Mouse (Mus musculus): Measurements from ENCODE around the gene Fndc3b.
"Not testable (repeated sequence)": the region's sequence is repeated elsewhere in the genome, so short reads cannot be mapped to it uniquely, and the experiment has no call there.

Fndc3b gene

GRCm38 (mm10) chr3:27439704-27440103, 271.4 kb downstream of the Fndc3b start:
- DNase-seq (ENCODE audit: low read depth, low spot score), result no peak
- H3K36me3 ChIP-seq (ENCODE audit: control insufficient read depth, insufficient read depth, low read length, poor library complexity, severe bottlenecking), result no peaks in the 10 kb centered on the region; the same call in 1 of the 2 replicates
- H3K27me3 ChIP-seq (ENCODE audit: control insufficient read depth, insufficient read depth, low read length, poor library complexity, severe bottlenecking), result no peaks in the 10 kb centered on the region

- no peaks in the 10 kb centered on the region for H3K27me3 ChIP-seq (ENCODE audit: control insufficient read depth, insufficient read depth, low read length, poor library complexity, severe bottlenecking)
- no peak for DNase-seq (ENCODE audit: low read depth, low spot score)
Measured at GRCm38 (mm10) chr3:27435096-27435620, 275.9 kb downstream of the Fndc3b start.

GRCm38 (mm10) chr3:27432981-27433380, 278.1 kb downstream of the Fndc3b start:
- Histone ChIP-seq H3K36me3 (ENCODE audit: control insufficient read depth, insufficient read depth, low read length, poor library complexity, severe bottlenecking) (no peaks in the 10 kb centered on the region), H3K27me3 (ENCODE audit: control insufficient read depth, insufficient read depth, low read length, poor library complexity, severe bottlenecking) (no peaks in the 10 kb centered on the region)
- no peak for DNase-seq (ENCODE audit: low read depth, low spot score)

More at GRCm38 (mm10) chr3:27435096-27435620, 275.9 kb downstream of the Fndc3b start:
- H3K36me3 ChIP-seq (ENCODE audit: control insufficient read depth, insufficient read depth, low read length, poor library complexity, severe bottlenecking), result no peaks in the 10 kb centered on the region

- no peaks in the 10 kb centered on the region for H3K27me3 ChIP-seq (ENCODE audit: control insufficient read depth, insufficient read depth, low read length, poor library complexity, severe bottlenecking)
- DNase-seq (ENCODE audit: low read depth, low spot score), result no peak
- H3K36me3 ChIP-seq (ENCODE audit: control insufficient read depth, insufficient read depth, low read length, poor library complexity, severe bottlenecking), result no peaks in the 10 kb centered on the region
Measured at GRCm38 (mm10) chr3:27430621-27431263, 280.4 kb downstream of the Fndc3b start.

- H3K36me3 ChIP-seq (ENCODE audit: control insufficient read depth, insufficient read depth, low read length, poor library complexity, severe bottlenecking), result no peaks in the 10 kb centered on the region
- no peak for DNase-seq (ENCODE audit: low read depth, low spot score)
Measured at GRCm38 (mm10) chr3:27427406-27427805, 283.7 kb downstream of the Fndc3b start.

GRCm38 (mm10) chr3:27424049-27424667, 286.9 kb downstream of the Fndc3b start:
- no peak for DNase-seq (ENCODE audit: low read depth, low spot score)
- Histone ChIP-seq H3K36me3 (ENCODE audit: control insufficient read depth, insufficient read depth, low read length, poor library complexity, severe bottlenecking) (no peaks in the 10 kb centered on the region), H3K27me3 (ENCODE audit: control insufficient read depth, insufficient read depth, low read length, poor library complexity, severe bottlenecking) (no peaks in the 10 kb centered on the region)

More at GRCm38 (mm10) chr3:27427406-27427805, 283.7 kb downstream of the Fndc3b start:
- no peaks in the 10 kb centered on the region for H3K27me3 ChIP-seq (ENCODE audit: control insufficient read depth, insufficient read depth, low read length, poor library complexity, severe bottlenecking)

GRCm38 (mm10) chr3:27422521-27422920, 288.6 kb downstream of the Fndc3b start:
- no peaks in the 10 kb centered on the region for H3K27me3 ChIP-seq (ENCODE audit: control insufficient read depth, insufficient read depth, low read length, poor library complexity, severe bottlenecking)
- no peak for DNase-seq (ENCODE audit: low read depth, low spot score)
- no peaks in the 10 kb centered on the region for H3K36me3 ChIP-seq (ENCODE audit: control insufficient read depth, insufficient read depth, low read length, poor library complexity, severe bottlenecking)

- Histone ChIP-seq H3K27me3 (ENCODE audit: control insufficient read depth, insufficient read depth, low read length, poor library complexity, severe bottlenecking) (no peaks in the 10 kb centered on the region), H3K36me3 (ENCODE audit: control insufficient read depth, insufficient read depth, low read length, poor library complexity, severe bottlenecking) (no peaks in the 10 kb centered on the region)
- no peak for DNase-seq (ENCODE audit: low read depth, low spot score)
Measured at GRCm38 (mm10) chr3:27421980-27422379, 289.1 kb downstream of the Fndc3b start.

GRCm38 (mm10) chr3:27418602-27419001, 292.5 kb downstream of the Fndc3b start:
- Histone ChIP-seq H3K27me3 (ENCODE audit: control insufficient read depth, insufficient read depth, low read length, poor library complexity, severe bottlenecking) (no peaks in the 10 kb centered on the region), H3K36me3 (ENCODE audit: control insufficient read depth, insufficient read depth, low read length, poor library complexity, severe bottlenecking) (no peaks in the 10 kb centered on the region)
- no peak for DNase-seq (ENCODE audit: low read depth, low spot score)

GRCm38 (mm10) chr3:27416786-27417185, 294.3 kb downstream of the Fndc3b start:
- Histone ChIP-seq H3K36me3 (ENCODE audit: control insufficient read depth, insufficient read depth, low read length, poor library complexity, severe bottlenecking) (no peaks in the 10 kb centered on the region), H3K27me3 (ENCODE audit: control insufficient read depth, insufficient read depth, low read length, poor library complexity, severe bottlenecking) (no peaks in the 10 kb centered on the region)
- no peak for DNase-seq (ENCODE audit: low read depth, low spot score)

GRCm38 (mm10) chr3:27413566-27413965, 297.5 kb downstream of the Fndc3b start:
- no peaks in the 10 kb centered on the region for H3K27me3 ChIP-seq (ENCODE audit: control insufficient read depth, insufficient read depth, low read length, poor library complexity, severe bottlenecking)
- H3K36me3 ChIP-seq (ENCODE audit: control insufficient read depth, insufficient read depth, low read length, poor library complexity, severe bottlenecking), result no peaks in the 10 kb centered on the region
- no peak for DNase-seq (ENCODE audit: low read depth, low spot score)

GRCm38 (mm10) chr3:27411286-27411685, 299.8 kb downstream of the Fndc3b start:
- Histone ChIP-seq H3K27me3 (ENCODE audit: control insufficient read depth, insufficient read depth, low read length, poor library complexity, severe bottlenecking) (no peaks in the 10 kb centered on the region), H3K36me3 (ENCODE audit: control insufficient read depth, insufficient read depth, low read length, poor library complexity, severe bottlenecking) (no peaks in the 10 kb centered on the region)
- DNase-seq (ENCODE audit: low read depth, low spot score), result no peak

GRCm38 (mm10) chr3:27408564-27408963, 302.5 kb downstream of the Fndc3b start:
- DNase-seq (ENCODE audit: low read depth, low spot score), result no peak
- Histone ChIP-seq H3K27me3 (ENCODE audit: control insufficient read depth, insufficient read depth, low read length, poor library complexity, severe bottlenecking) (no peaks in the 10 kb centered on the region), H3K36me3 (ENCODE audit: control insufficient read depth, insufficient read depth, low read length, poor library complexity, severe bottlenecking) (no peaks in the 10 kb centered on the region)

GRCm38 (mm10) chr3:27406440-27406839, 304.7 kb downstream of the Fndc3b start:
- DNase-seq (ENCODE audit: low read depth, low spot score), result no peak
- no peaks in the 10 kb centered on the region for H3K36me3 ChIP-seq (ENCODE audit: control insufficient read depth, insufficient read depth, low read length, poor library complexity, severe bottlenecking)
- no peaks in the 10 kb centered on the region for H3K27me3 ChIP-seq (ENCODE audit: control insufficient read depth, insufficient read depth, low read length, poor library complexity, severe bottlenecking)

- not testable (repeated sequence) for DNase-seq (ENCODE audit: low read depth, low spot score); H3K36me3 ChIP-seq (ENCODE audit: control insufficient read depth, insufficient read depth, low read length, poor library complexity, severe bottlenecking); H3K27me3 ChIP-seq (ENCODE audit: control insufficient read depth, insufficient read depth, low read length, poor library complexity, severe bottlenecking)
Measured at GRCm38 (mm10) chr3:27400996-27401395, 310.1 kb downstream of the Fndc3b start.
